Mouse (Mus musculus) right cerebral cortex, postnatal 10 days (tissue): ENCODE data around the gene Ero1lb.
A peak's percentile ranks its signal among the peaks of the same experiment; 100 is the strongest.
"Not testable (repeated sequence)": the region's sequence is repeated elsewhere in the genome, so short reads cannot be mapped to it uniquely, and the experiment has no call there.

Source experiments
- DNase-seq, 2 experiments: peaks; one replicate each; pipeline ENCODE4 v3.0.0; 2021; ENCODE audit warnings: low spot score in 2 of 2

The Ero1lb gene

GRCm38 (mm10) chr13:12574979-12575536 lies 9.4 kb downstream of the Ero1lb start:
- no peak for DNase-seq

- DNase-seq: no peak
These were observed 12.5 kb downstream of the Ero1lb start for GRCm38 (mm10) chr13:12578145-12578544.

GRCm38 (mm10) chr13:12589003-12589402 lies 23.3 kb downstream of the Ero1lb start:
- DNase-seq: peak in 1 of 2 experiments; percentile 52

GRCm38 (mm10) chr13:12597075-12597474 lies 31.4 kb downstream of the Ero1lb start:
- not testable (repeated sequence) for DNase-seq

GRCm38 (mm10) chr13:12610206-12610605 lies 44.5 kb downstream of the Ero1lb start:
- not testable (repeated sequence) for DNase-seq

- not testable (repeated sequence) for DNase-seq
These were observed 48.4 kb downstream of the Ero1lb start for GRCm38 (mm10) chr13:12614026-12614425.

- DNase-seq: not testable (repeated sequence)
These were observed 48.9 kb downstream of the Ero1lb start for GRCm38 (mm10) chr13:12614591-12614990.

GRCm38 (mm10) chr13:12615014-12615413 lies 49.3 kb downstream of the Ero1lb start:
- DNase-seq: not testable (repeated sequence)

GRCm38 (mm10) chr13:12616489-12616888 lies 50.8 kb downstream of the Ero1lb start:
- not testable (repeated sequence) for DNase-seq

GRCm38 (mm10) chr13:12619808-12620207 lies 54.1 kb downstream of the Ero1lb start:
- DNase-seq: not testable (repeated sequence)

- not testable (repeated sequence) for DNase-seq
These were observed 60.4 kb downstream of the Ero1lb start for GRCm38 (mm10) chr13:12626061-12626460.

GRCm38 (mm10) chr13:12627746-12628145 lies 62.1 kb downstream of the Ero1lb start:
- not testable (repeated sequence) for DNase-seq

GRCm38 (mm10) chr13:12628181-12628580 lies 62.5 kb downstream of the Ero1lb start:
- not testable (repeated sequence) for DNase-seq

GRCm38 (mm10) chr13:12630252-12630651 lies 64.6 kb downstream of the Ero1lb start:
- DNase-seq: not testable (repeated sequence)

- DNase-seq: not testable (repeated sequence)
These were observed 69.4 kb downstream of the Ero1lb start for GRCm38 (mm10) chr13:12634941-12635588.

- not testable (repeated sequence) for DNase-seq
These were observed 77.1 kb downstream of the Ero1lb start for GRCm38 (mm10) chr13:12642795-12643194.

GRCm38 (mm10) chr13:12646676-12647075 lies 81.0 kb downstream of the Ero1lb start:
- DNase-seq: not testable (repeated sequence)

GRCm38 (mm10) chr13:12650020-12650876 lies 84.6 kb downstream of the Ero1lb start:
- DNase-seq: peak; percentile 84 to 88

GRCm38 (mm10) chr13:12650877-12651176 lies 85.2 kb downstream of the Ero1lb start:
- peak; percentile 75 to 77 for DNase-seq
